Mouse (Mus musculus) NIH3T3 (cell line): ENCODE results near the gene Zcchc14.

Experiments used
- DNase-seq: peaks from one replicate; pipeline ENCODE4 v3.0.0-alpha.2; 2012; ENCODE audit warnings: low read depth

The Zcchc14 gene

DNA sequence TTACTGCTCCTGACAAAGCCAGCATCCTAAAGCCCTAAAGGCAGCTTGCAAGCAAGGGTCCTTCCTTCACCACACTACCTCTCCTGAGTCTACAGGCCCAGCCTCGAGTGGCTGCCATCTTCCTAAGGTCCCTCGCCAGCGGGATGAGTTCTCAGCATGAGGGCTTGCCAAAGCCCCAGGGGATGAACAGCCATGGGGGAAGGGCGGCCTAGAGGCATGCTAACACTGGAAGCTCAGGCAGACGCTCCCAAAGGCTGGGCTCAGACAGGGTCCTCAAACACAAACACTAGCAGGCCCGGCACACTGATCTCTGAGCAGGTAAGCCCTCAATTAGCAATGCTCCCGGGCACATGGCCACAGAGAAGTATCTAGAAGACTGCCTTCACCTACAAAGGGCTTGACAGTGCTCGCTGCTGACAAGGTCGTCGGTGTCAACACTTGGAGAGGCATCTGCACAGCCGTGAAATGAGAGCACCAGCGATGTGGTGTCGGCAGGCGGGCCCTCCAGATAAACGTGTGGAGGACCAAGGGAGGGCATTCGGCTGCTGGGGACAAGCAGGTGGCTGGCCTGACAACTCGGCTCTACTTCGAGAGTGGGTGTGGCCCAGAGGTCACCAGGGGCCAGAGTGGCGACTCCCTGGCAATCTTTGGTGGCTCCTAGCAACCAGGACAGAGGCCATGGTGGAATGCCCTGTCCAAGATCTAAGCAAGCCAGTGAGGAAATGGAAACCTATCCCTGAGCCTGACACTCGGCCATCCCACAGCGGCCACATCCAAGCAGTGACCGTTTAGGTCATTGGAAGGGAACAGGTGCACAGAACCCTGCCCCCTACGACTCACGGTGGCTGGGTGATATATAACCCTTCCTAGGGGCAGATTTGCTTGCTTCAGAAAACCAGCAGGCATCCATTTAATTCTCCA is 101.4 kb downstream of the Zcchc14 start:
- no peak for DNase-seq

DNA sequence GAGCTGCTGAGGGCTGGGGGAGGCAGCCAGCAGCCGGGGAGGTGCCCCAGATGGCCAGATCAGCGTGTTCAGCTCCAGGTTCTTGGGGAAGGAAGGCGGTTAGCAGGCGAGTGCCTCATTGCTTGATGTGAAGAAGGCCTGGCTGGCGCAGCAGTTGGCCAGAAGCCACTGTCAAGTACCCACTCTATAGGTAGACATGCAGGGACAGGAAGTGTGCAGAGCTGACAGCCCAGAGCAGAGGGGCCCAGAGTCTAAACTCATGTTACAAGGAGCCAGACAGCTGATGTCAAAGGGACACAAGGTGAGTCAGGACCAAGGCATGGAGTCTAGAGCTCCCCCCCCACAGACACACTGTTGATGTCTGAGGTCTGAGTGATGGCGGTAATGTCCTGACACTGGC is 102.6 kb downstream of the Zcchc14 start:
- no peak for DNase-seq
